Mouse (Mus musculus) ovary, postnatal 14 days (tissue): Measurements from ENCODE around the gene Mob3c.

Experiments used
- DNase-seq: peaks from one replicate; pipeline ENCODE4 v3.0.0; 2022; ENCODE audit warnings: low spot score

The Mob3c gene

GRCm38 (mm10) chr4:115881183-115881582 lies 53.3 kb downstream of the Mob3c start:
- DNase-seq, result no peak

GRCm38 (mm10) chr4:115882195-115882594 lies 54.3 kb downstream of the Mob3c start:
- no peak for DNase-seq

- no peak for DNase-seq
These were observed 56.1 kb downstream of the Mob3c start, which contains the start of gene Kncn for GRCm38 (mm10) chr4:115884022-115884421. Gene Kncn (plus strand): TSS chr4:115884400.
